ENCODE assay signal across 22 mouse cellular contexts in the genomic region with DNA sequence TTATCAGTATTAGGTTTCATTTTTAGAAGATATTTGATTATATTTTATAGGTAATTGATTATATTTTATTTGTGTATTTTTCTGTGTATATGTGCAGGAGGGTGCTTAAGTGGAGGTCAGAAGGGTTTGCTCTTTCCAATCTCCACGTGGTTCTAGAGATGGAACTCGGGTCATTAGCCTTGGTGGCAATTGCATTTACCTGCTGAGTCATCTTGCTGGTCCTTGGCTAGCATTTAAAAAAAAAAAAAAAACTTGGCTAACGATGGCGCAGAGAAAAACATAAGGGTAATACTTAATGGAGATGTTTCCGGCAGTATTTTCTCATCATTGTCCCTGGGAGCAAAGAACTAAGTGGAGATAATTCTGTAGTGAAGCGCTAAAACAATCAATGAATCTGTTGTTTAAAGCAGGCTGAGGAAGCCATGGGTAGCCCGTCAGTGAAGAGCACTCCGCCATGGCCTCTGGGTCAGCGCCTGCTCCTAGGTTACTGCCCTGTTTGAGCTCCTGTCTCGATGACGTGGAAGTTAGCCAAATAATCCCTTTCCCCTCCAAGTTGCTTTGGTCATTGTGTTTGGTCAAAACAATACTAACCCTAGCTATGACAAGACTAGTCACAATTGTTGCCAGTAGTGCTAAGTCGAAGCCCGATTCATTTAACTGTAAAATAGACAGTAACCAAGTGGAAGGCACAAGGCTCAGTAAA. TPM values are rescaled to one million over a fixed set of nuclear protein-coding genes. Genes with fewer than 3 reads are reported as not detected.
DNase-seq lines count a peak whose midpoint lies in the region; ATAC-seq and TF ChIP-seq lines count a peak whose summit lies in the region.
"Had no signal": no experiment of that assay in that cellular context is flagged by ENCODE, and none has a peak within 500 bp of the region (broad histone marks: within the 10 kb centered on the region; RNA-seq: fewer than 3 reads in every experiment).

No protein-coding gene starts in this region.

- intact Hi-C loops in gastrocnemius, adult 2 months (cut with DNase I): no loop called here

- WGBS in intestine, postnatal 0 days: 74% methylated on average over 13 of the region's 13 CpGs
- 91% methylated on average over 13 of the region's 13 CpGs for WGBS in intestine, embryonic 16.5 days
- 27% methylated on average over 13 of the region's 13 CpGs for WGBS in liver, adult 2 months
- 88% methylated on average over 13 of the region's 13 CpGs for whole genome bisulfite sequencing in liver, postnatal 0 days (ENCODE audit: insufficient replicate concordance)

- H3K9me3 ChIP-seq in intestine, postnatal 0 days (ENCODE audit: control insufficient read depth): no peaks in the 10 kb centered on the region
- H3K9me3 ChIP-seq in intestine, embryonic 16.5 days (ENCODE audit: control insufficient read depth, low read length): peaks cover 11% of the 10 kb centered on the region
- no peaks in the 10 kb centered on the region; the same call in 1 of the 2 replicates for H3K9me3 ChIP-seq in liver, postnatal 0 days (ENCODE audit: low read length)
- H3K9me3 ChIP-seq: intestine, embryonic 15.5 days had no signal

- no peak overlapping the region for H3K9ac ChIP-seq in intestine, postnatal 0 days (ENCODE audit: low read depth, low read length)
- H3K9ac ChIP-seq in intestine, embryonic 16.5 days (ENCODE audit: low read depth, low read length): no peak overlapping the region
- H3K9ac ChIP-seq in liver, adult 2 months (ENCODE audit: low read depth, low read length): no peak overlapping the region
- H3K9ac ChIP-seq in liver, postnatal 0 days (replicated peaks): no peak overlapping the region
- H3K9ac ChIP-seq: embryonic facial prominence, embryonic 15.5 days; heart, embryonic 15.5 days; hindbrain, embryonic 12.5 days; intestine, embryonic 15.5 days had no signal

- TF ChIP-seq CTCF in gastrocnemius, adult 2 months (IDR thresholded peaks at IDR 0.05): no peak
- no peak for TF ChIP-seq CTCF in intestine, postnatal 0 days (IDR thresholded peaks at IDR 0.05; ENCODE audit: low read depth)
- no peak for TF ChIP-seq CTCF in liver, adult 2 months (IDR thresholded peaks at IDR 0.05; ENCODE audit: low read depth, low read length)
- no peak for TF ChIP-seq CTCF in liver, postnatal 0 days (IDR thresholded peaks at IDR 0.05; ENCODE audit: low read depth)

- no peaks in the 10 kb centered on the region for H3K4me1 ChIP-seq in intestine, postnatal 0 days (replicated peaks; ENCODE audit: control insufficient read depth, insufficient read depth, low read length)
- peaks cover under 1% of the 10 kb centered on the region; the same call in 1 of the 2 replicates for H3K4me1 ChIP-seq in intestine, embryonic 16.5 days (ENCODE audit: control insufficient read depth, insufficient read depth, low read length)
- peaks cover 21% of the 10 kb centered on the region for H3K4me1 ChIP-seq in liver, adult 2 months (ENCODE audit: control insufficient read depth, insufficient read depth, low read length)
- peaks cover 5% of the 10 kb centered on the region; the same call in 1 of the 2 replicates for H3K4me1 ChIP-seq in liver, postnatal 0 days (ENCODE audit: insufficient read depth)
- H3K4me1 ChIP-seq: embryonic facial prominence, embryonic 15.5 days; hindbrain, embryonic 12.5 days; intestine, embryonic 15.5 days had no signal

- peaks cover 25% of the 10 kb centered on the region for H3K36me3 ChIP-seq in intestine, postnatal 0 days (ENCODE audit: control insufficient read depth, insufficient read depth)
- H3K36me3 ChIP-seq in intestine, embryonic 16.5 days (ENCODE audit: control insufficient read depth, insufficient read depth, low read length): peaks cover 10% of the 10 kb centered on the region
- peaks cover 10% of the 10 kb centered on the region for H3K36me3 ChIP-seq in liver, adult 2 months (ENCODE audit: control insufficient read depth, insufficient read depth, low read length)
- peaks cover 26% of the 10 kb centered on the region for H3K36me3 ChIP-seq in liver, postnatal 0 days (replicated peaks; ENCODE audit: insufficient read depth, low read length)

- H3K27ac ChIP-seq in gastrocnemius, adult 2 months: peak overlapping the region; percentile 1; the same call in 1 of the 2 replicates
- peak overlapping the region; percentile 47 for H3K27ac ChIP-seq in intestine, postnatal 0 days (ENCODE audit: low read depth, low read length)
- H3K27ac ChIP-seq in intestine, embryonic 16.5 days (ENCODE audit: low read length): no peak overlapping the region
- peak overlapping the region; percentile 62 for H3K27ac ChIP-seq in liver, adult 2 months (replicated peaks; ENCODE audit: insufficient read depth, low read depth, low read length)
- no peak overlapping the region for H3K27ac ChIP-seq in liver, postnatal 0 days (ENCODE audit: low read depth)
- H3K27ac ChIP-seq: embryonic facial prominence, embryonic 15.5 days; forebrain, embryonic 10.5 days; heart, adult 2 months; heart, embryonic 15.5 days; hindbrain, embryonic 12.5 days; intestine, embryonic 15.5 days had no signal

- peaks cover 45% of the 10 kb centered on the region for H3K79me2 ChIP-seq in liver, adult 2 months (ENCODE audit: control insufficient read depth, insufficient read depth, low read length)

- H3K4me2 ChIP-seq in intestine, postnatal 0 days (replicated peaks; ENCODE audit: low read depth): no peak overlapping the region
- no peak overlapping the region for H3K4me2 ChIP-seq in intestine, embryonic 16.5 days (ENCODE audit: low read depth, low read length)
- no peak overlapping the region for H3K4me2 ChIP-seq in liver, postnatal 0 days (ENCODE audit: low read depth, low read length)
- H3K4me2 ChIP-seq: embryonic facial prominence, embryonic 15.5 days; heart, embryonic 11.5 days; heart, embryonic 15.5 days; hindbrain, embryonic 12.5 days; intestine, embryonic 15.5 days had no signal

- H3K27me3 ChIP-seq in intestine, postnatal 0 days (replicated peaks; ENCODE audit: control insufficient read depth, insufficient read depth, low read length): no peaks in the 10 kb centered on the region
- H3K27me3 ChIP-seq in intestine, embryonic 16.5 days (replicated peaks; ENCODE audit: control insufficient read depth, insufficient read depth, low read length): no peaks in the 10 kb centered on the region
- no peaks in the 10 kb centered on the region for H3K27me3 ChIP-seq in liver, adult 2 months (ENCODE audit: control insufficient read depth, insufficient read depth, low read length)
- no peaks in the 10 kb centered on the region for H3K27me3 ChIP-seq in liver, postnatal 0 days (ENCODE audit: insufficient read depth, low read length)
- H3K27me3 ChIP-seq: CH12.LX; embryonic facial prominence, embryonic 15.5 days; heart, embryonic 15.5 days; hindbrain, embryonic 12.5 days; intestine, embryonic 15.5 days had no signal

- TF ChIP-seq EP300 in liver, postnatal 0 days (IDR thresholded peaks at IDR 0.05; ENCODE audit: low read depth): no peak

- ATAC-seq in intestine, postnatal 0 days: no peak; the same call in 1 of the 2 replicates
- ATAC-seq in intestine, embryonic 16.5 days: no peak
- ATAC-seq in liver, postnatal 0 days: no peak
- ATAC-seq: forebrain, embryonic 14.5 days; intestine, embryonic 15.5 days had no signal

- H3K4me3 ChIP-seq in gastrocnemius, adult 2 months: no peak overlapping the region
- H3K4me3 ChIP-seq in intestine, postnatal 0 days (ENCODE audit: low read depth, low read length): no peak overlapping the region
- no peak overlapping the region for H3K4me3 ChIP-seq in intestine, embryonic 16.5 days (ENCODE audit: low read length)
- no peak overlapping the region; the same call in 1 of the 2 replicates for H3K4me3 ChIP-seq in liver, adult 2 months (ENCODE audit: insufficient read depth, low read depth, low read length)
- no peak overlapping the region for H3K4me3 ChIP-seq in liver, postnatal 0 days (ENCODE audit: low read depth, low read length)
- H3K4me3 ChIP-seq: embryonic facial prominence, embryonic 15.5 days; erythroblast, embryonic 14.5 days; forebrain, embryonic 10.5 days; heart, adult 2 months; heart, embryonic 15.5 days; hindbrain, embryonic 12.5 days; intestine, embryonic 15.5 days had no signal

- no peak for TF ChIP-seq POLR2A in liver, adult 2 months (IDR thresholded peaks at IDR 0.05; ENCODE audit: extremely low read depth, insufficient read depth, low read length)

- DNase-seq in gastrocnemius, adult 2 months: no peak
- DNase-seq in gastrocnemius, postnatal 4 days (ENCODE audit: low spot score in 2 of 2): no peak
- peak; percentile 94 for DNase-seq in liver, adult 2 months (ENCODE audit: extremely low read depth, low read depth, low spot score)
- no peak for DNase-seq in liver, postnatal 0 days
- DNase-seq in Muller cell, postnatal 12 days (ENCODE audit: inconsistent ontology term): peak; percentile 22
- DNase-seq: adrenal gland, postnatal 36 days; cerebellum, adult 2 months; cerebellum, postnatal 10 days; embryo, embryonic 11 days; gastrocnemius, postnatal 36 days; heart, adult 2 months had no signal

RNA-seq across cellular contexts. Expression of a gene that starts 25.8 kb away (rescaled TPM):
- 10 to 100 TPM; 38.7 to 38.9 TPM for total RNA-seq in gastrocnemius, adult 2 months (2021)
- total RNA-seq in gastrocnemius, postnatal 4 days (2021): 10 to 100 TPM; 47.0 to 51.5 TPM
- 27.8 and 31.1 TPM in 2 replicates for polyA plus RNA-seq in intestine, postnatal 0 days (2015; fragmentation: Nextera tagmentation; extraction: Ambion mirVana)
- polyA plus RNA-seq in intestine, embryonic 16.5 days (2015; fragmentation: Nextera tagmentation; extraction: Ambion mirVana): 31.2 and 35.5 TPM in 2 replicates
- total RNA-seq in liver, adult 2 months (2014; rRNA removed): 8.9 and 13.7 TPM in 2 replicates
- 2.9 and 3.7 TPM in 2 replicates for polyA plus RNA-seq in liver, adult 2 months (2012; rRNA removed)
- polyA plus RNA-seq in liver, postnatal 0 days (2015; fragmentation: Nextera tagmentation; extraction: Ambion mirVana): 9.6 and 11.2 TPM in 2 replicates
- total RNA-seq: CH12.LX had no signal

Comparison
In these comparisons a context has a peak if more than half of its experiments do, and no peak if none do; other contexts are left out.
1. DNase-seq: peak in liver, adult 2 months (single experiment) and Muller cell, postnatal 12 days (single experiment); none in gastrocnemius, adult 2 months (single experiment), gastrocnemius, postnatal 4 days (0 of 2) and liver, postnatal 0 days (single experiment).
2. H3K27ac ChIP-seq: peak in gastrocnemius, adult 2 months (single experiment), intestine, postnatal 0 days (single experiment) and liver, adult 2 months (single experiment); none in intestine, embryonic 16.5 days (single experiment) and liver, postnatal 0 days (single experiment).